ENCODE assay signal across 8 mouse cellular contexts in the genomic region with DNA sequence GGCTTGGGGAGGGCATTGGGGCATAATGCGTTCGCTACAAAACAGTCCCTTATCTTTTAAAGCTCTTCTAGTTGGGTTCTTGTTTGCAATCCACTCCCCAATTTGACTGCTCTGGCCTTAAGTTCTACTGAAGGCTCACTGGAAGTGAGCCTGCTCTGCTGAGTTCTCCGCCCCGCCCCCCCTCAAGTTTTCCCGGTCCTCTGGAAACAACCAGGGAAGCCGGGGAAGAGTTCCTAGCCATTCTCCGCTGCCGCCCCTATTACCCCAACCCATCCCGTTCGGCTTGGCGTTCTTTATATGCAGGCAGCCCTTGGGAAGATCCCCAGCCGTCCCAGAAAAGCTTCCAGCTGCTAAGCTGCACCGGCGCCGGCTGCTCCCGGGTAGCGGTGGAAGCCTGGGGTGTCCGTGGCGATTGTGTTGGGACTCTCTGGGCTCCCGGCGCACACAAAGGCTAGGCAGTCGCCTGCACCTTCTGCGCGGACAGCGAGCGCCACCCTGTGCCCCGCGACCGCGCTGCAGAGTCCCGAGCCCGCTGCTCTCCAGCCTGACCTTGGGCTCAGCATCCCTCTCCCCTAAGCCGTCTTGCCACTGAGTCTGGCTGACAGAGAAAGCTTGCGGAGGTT. TPM values are rescaled to one million over a fixed set of nuclear protein-coding genes. Genes with fewer than 3 reads are reported as not detected.
DNase-seq lines count a peak whose midpoint lies in the region; ATAC-seq and TF ChIP-seq lines count a peak whose summit lies in the region.

No protein-coding gene starts in this region.

- peak overlapping the region in 1 of 3 experiments; percentile 11 for H3K4me3 ChIP-seq in CH12.LX (replicated peaks in 1 of 3; ENCODE audit: low read depth in 2 of 3, low read length in 2 of 3, poor library complexity in 1 of 3)
- H3K4me3 ChIP-seq in embryonic facial prominence, embryonic 10.5 days, result peak overlapping the region; percentile 63
- H3K4me3 ChIP-seq in lung, embryonic 15.5 days, result peak overlapping the region; percentile 45

- peaks cover 1% of the 10 kb centered on the region for H3K9me3 ChIP-seq in CH12.LX (replicated peaks; ENCODE audit: low read length)
- no peaks in the 10 kb centered on the region for H3K9me3 ChIP-seq in embryonic facial prominence, embryonic 10.5 days
- no peaks in the 10 kb centered on the region for H3K9me3 ChIP-seq in lung, embryonic 15.5 days

- peak; percentile 83 for TF ChIP-seq RAD21 in CH12.LX (IDR thresholded peaks at IDR 0.05; ENCODE audit: low read depth, low read length)

- no peak overlapping the region for H3K27ac ChIP-seq in CH12.LX (ENCODE audit: insufficient read depth, low read depth)
- peak overlapping the region; percentile 86 for H3K27ac ChIP-seq in embryonic facial prominence, embryonic 10.5 days (replicated peaks)
- no peak overlapping the region for H3K27ac ChIP-seq in lung, embryonic 15.5 days

- dilution Hi-C loops in CH12.LX (cut with MboI; ENCODE audit: extremely low pct_ligation_motif_present, extremely low pct_unique_long_range_greater_than_20kb, low sequenced_read_pairs), result no loop called here

- TF ChIP-seq EP300 in CH12.LX (IDR thresholded peaks at IDR 0.05; ENCODE audit: low read length), result no peak

- TF ChIP-seq POLR2A in CH12.LX (IDR thresholded peaks at IDR 0.05; ENCODE audit: low read depth, low read length), result no peak

- intact Hi-C loops in heart, postnatal 14 days (cut with DNase I), result loop anchor here (1.0 to 5.0 kb wide), 5 partner anchors 396 to 1468 kb away; a partner anchor contains a TSS

- DNase-seq in CH12.LX (ENCODE audit: extremely low read depth), result peak; percentile 52
- peak; percentile 24 for DNase-seq in adrenal gland, adult 8-10 months
- DNase-seq in embryonic facial prominence, embryonic 10.5 days (ENCODE audit: low spot score), result peak; percentile 91
- DNase-seq in heart, postnatal 14 days, result peak; percentile 65 to 77
- DNase-seq in kidney, postnatal 4 days, result peak; percentile 82 to 86
- DNase-seq in ovary, postnatal 14 days (ENCODE audit: low spot score), result peak; percentile 52
- peak; percentile 57 to 70 for DNase-seq in urinary bladder, postnatal 4 days (ENCODE audit: low spot score in 2 of 2)

- H3K9ac ChIP-seq in CH12.LX (ENCODE audit: insufficient read depth, low read depth), result no peak overlapping the region
- H3K9ac ChIP-seq in lung, embryonic 15.5 days, result peak overlapping the region; percentile 23; the same call in 1 of the 2 replicates

- no peaks in the 10 kb centered on the region for H3K79me2 ChIP-seq in CH12.LX (replicated peaks; ENCODE audit: control insufficient read depth, extremely low read depth, insufficient read depth, poor library complexity, severe bottlenecking)

- WGBS in embryonic facial prominence, embryonic 10.5 days, result under 1% methylated on average over 34 of the region's 34 CpGs
- WGBS in lung, embryonic 15.5 days, result under 1% methylated on average over 34 of the region's 34 CpGs

- no peaks in the 10 kb centered on the region for H3K27me3 ChIP-seq in CH12.LX (replicated peaks)
- peaks cover 73% of the 10 kb centered on the region for H3K27me3 ChIP-seq in embryonic facial prominence, embryonic 10.5 days (replicated peaks; ENCODE audit: low read depth, poor library complexity, severe bottlenecking)
- peaks cover 68% of the 10 kb centered on the region for H3K27me3 ChIP-seq in lung, embryonic 15.5 days

- ATAC-seq in lung, embryonic 15.5 days (ENCODE audit: borderline replicate concordance, extremely low read depth, low FRiP score, low TSS enrichment), result peak; percentile 98

- peak overlapping the region; percentile 56 for H3K4me2 ChIP-seq in CH12.LX (ENCODE audit: insufficient read depth, low read depth, poor library complexity, severe bottlenecking)
- H3K4me2 ChIP-seq in lung, embryonic 15.5 days, result peak overlapping the region; percentile 79

- H3K36me3 ChIP-seq in CH12.LX (replicated peaks in 1 of 2; ENCODE audit: control insufficient read depth in 1 of 2, insufficient read depth in 1 of 2, low read length in 1 of 2), result no peaks in the 10 kb centered on the region
- no peaks in the 10 kb centered on the region for H3K36me3 ChIP-seq in embryonic facial prominence, embryonic 10.5 days (replicated peaks)
- no peaks in the 10 kb centered on the region for H3K36me3 ChIP-seq in lung, embryonic 15.5 days

- TF ChIP-seq CTCF in CH12.LX (conservative IDR thresholded peaks at IDR 0.05 in 1 of 2, IDR thresholded peaks at IDR 0.05 in 1 of 2; ENCODE audit: low read depth in 2 of 2, low read length in 2 of 2), result peak in 1 of 2 experiments; percentile 81; a peak in 2 of 4 replicates

- in situ Hi-C loops in CH12.LX (cut with MboI; ENCODE audit: low pct_ligation_motif_present, low pct_unique_long_range_greater_than_20kb, low sequenced_read_pairs), result loop anchor here (25.0 kb wide), 1 partner anchor 868 kb away; no protein-coding TSS in a partner anchor

- H3K4me1 ChIP-seq in CH12.LX (ENCODE audit: control insufficient read depth in 1 of 2, insufficient read depth in 2 of 2), result peaks cover 0 to 11% of the 10 kb centered on the region in 2 experiments; a peak in 2 of 4 replicates
- peaks cover 18% of the 10 kb centered on the region for H3K4me1 ChIP-seq in embryonic facial prominence, embryonic 10.5 days
- H3K4me1 ChIP-seq in lung, embryonic 15.5 days, result peaks cover 7% of the 10 kb centered on the region

TF ChIP-seq in CH12.LX, 34 proteins besides CTCF, POLR2A, EP300 and RAD21:
- TF ChIP-seq PAX5 (IDR thresholded peaks at IDR 0.05; ENCODE audit: low read length) (no peak), GABPA (IDR thresholded peaks at IDR 0.05; ENCODE audit: insufficient replicate concordance, low read depth, low read length) (no peak), KAT2A (IDR thresholded peaks at IDR 0.05; ENCODE audit: insufficient replicate concordance, low read length) (no peak), BHLHE40 (IDR thresholded peaks at IDR 0.05; ENCODE audit: low read depth, low read length) (no peak), UBTF (IDR thresholded peaks at IDR 0.05; ENCODE audit: low read depth, low read length) (no peak), IRF4 (IDR thresholded peaks at IDR 0.05; ENCODE audit: low read depth, low read length) (0 out of 2 replicates have a peak, but pooled peaks have one; percentile 17), SMC3 (IDR thresholded peaks at IDR 0.05; ENCODE audit: low read depth, low read length) (peak; percentile 76), ETS1 (conservative IDR thresholded peaks at IDR 0.05; ENCODE audit: low read depth, low read length) (no peak), SIN3A (IDR thresholded peaks at IDR 0.05; ENCODE audit: low read length) (no peak), JUND (conservative IDR thresholded peaks at IDR 0.05; ENCODE audit: low read depth, low read length) (no peak), POLR2AphosphoS2 (IDR thresholded peaks at IDR 0.05; ENCODE audit: low read depth, low read length) (no peak), ZC3H11A (IDR thresholded peaks at IDR 0.05; ENCODE audit: low read depth, low read length) (peak; percentile 21; the same call in 1 of the 2 replicates), NRF1 (IDR thresholded peaks at IDR 0.05; ENCODE audit: low read depth, low read length) (no peak), HCFC1 (IDR thresholded peaks at IDR 0.05; ENCODE audit: low read depth, low read length) (no peak), USF2 (conservative IDR thresholded peaks at IDR 0.05; ENCODE audit: low read depth, low read length) (no peak), MAFK (IDR thresholded peaks at IDR 0.05; ENCODE audit: insufficient replicate concordance, low read length) (no peak)

RNA-seq across cellular contexts. Expression of a gene that starts 8.8 kb away (rescaled TPM):
- total RNA-seq in CH12.LX (2012; rRNA removed), result not detected in 2 replicates
- total RNA-seq in CH12.LX (2014; rRNA removed), result not detected in 2 replicates
- polyA plus RNA-seq in CH12.LX (2012; ENCODE audit: insufficient read length, low read depth), result not detected in 2 replicates
- total RNA-seq in adrenal gland, adult 8-10 months (2022), result not detected
- polyA plus RNA-seq in embryonic facial prominence, embryonic 10.5 days (2016; fragmentation: Nextera tagmentation; extraction: Ambion mirVana), result 7.2 and 8.1 TPM in 2 replicates
- not detected for total RNA-seq in heart, postnatal 14 days (2021)
- polyA plus RNA-seq in lung, embryonic 15.5 days (2015; fragmentation: Nextera tagmentation; extraction: Ambion mirVana), result 0.06 TPM in 1 of 2 replicates, not detected in the other

Comparison
In these comparisons a context has a peak if more than half of its experiments do, and no peak if none do; other contexts are left out.
1. DNase-seq: peak in every context shown above with its lines; median percentile 91 in embryonic facial prominence, embryonic 10.5 days; 84 in kidney, postnatal 4 days; 71 in heart, postnatal 14 days; 64 in urinary bladder, postnatal 4 days; 52 in CH12.LX; 52 in ovary, postnatal 14 days; 24 in adrenal gland, adult 8-10 months.